Mouse (Mus musculus) erythroblast, embryonic 14.5 days (primary cell): ENCODE results near the gene Dnajb1. TPM values are rescaled to one million over a fixed set of nuclear protein-coding genes. Genes with fewer than 3 reads are reported as not detected.

Experiments
- H3K27me3 ChIP-seq: 2 replicates; pipeline ENCODE4 v1.6.1; 2012; ENCODE audit warnings: inconsistent platforms; ENCODE audit not compliant: control insufficient read depth
- H3K36me3 ChIP-seq: 2 replicates; pipeline ENCODE4 v1.6.1; 2012; ENCODE audit warnings: mild to moderate bottlenecking, inconsistent platforms; ENCODE audit not compliant: control insufficient read depth
- H3K4me1 ChIP-seq: 2 replicates; pipeline ENCODE4 v1.6.1; 2012; ENCODE audit warnings: inconsistent platforms; ENCODE audit not compliant: control insufficient read depth
- H3K4me3 ChIP-seq: replicated peaks from 2 replicates; pipeline ENCODE3; 2012; ENCODE audit warnings: moderate library complexity, mild to moderate bottlenecking, inconsistent platforms
- H3K9me3 ChIP-seq: 2 replicates; pipeline ENCODE4 v1.6.1; 2012; ENCODE audit warnings: low read length, inconsistent platforms, mixed read lengths; ENCODE audit not compliant: control insufficient read depth
- GATA1 ChIP-seq: IDR thresholded peaks from 2 replicates; pipeline ENCODE4 v1.6.1; 2012; ENCODE audit warnings: low read length, inconsistent platforms, mixed read lengths
- TAL1 ChIP-seq: IDR thresholded peaks from 3 replicates; pipeline ENCODE4 v1.6.1; 2012; ENCODE audit warnings: low read length, inconsistent platforms, mixed read lengths
- polyA plus RNA-seq: library from polyadenylated mRNA; stranded (reverse); fragments of >175 nt; gene quantifications from 2 replicates; pipeline ENCODE4 v1.2.3, GENCODE M21; 2012

Gene Dnajb1
- polyA plus RNA-seq, 1 experiment, result 20.5 TPM

- TF ChIP-seq GATA1 (no peak), TAL1 (no peak)
These were observed 31.7 kb downstream of the Dnajb1 start for GRCm38 (mm10) chr8:83639649-83640048.

GRCm38 (mm10) chr8:83647511-83647910, 39.5 kb downstream of the Dnajb1 start:
- H3K4me3 ChIP-seq, result no peak overlapping the region
- TF ChIP-seq GATA1 (no peak), TAL1 (no peak)

More at GRCm38 (mm10) chr8:83639649-83640048, 31.7 kb downstream of the Dnajb1 start:
- H3K4me1 ChIP-seq, result peaks cover 7% of the 10 kb centered on the region
- peaks cover 35% of the 10 kb centered on the region for H3K27me3 ChIP-seq
- no peak overlapping the region for H3K4me3 ChIP-seq
- no peaks in the 10 kb centered on the region for H3K36me3 ChIP-seq
- peaks cover 3% of the 10 kb centered on the region; the same call in 1 of the 2 replicates for H3K9me3 ChIP-seq

DNA sequence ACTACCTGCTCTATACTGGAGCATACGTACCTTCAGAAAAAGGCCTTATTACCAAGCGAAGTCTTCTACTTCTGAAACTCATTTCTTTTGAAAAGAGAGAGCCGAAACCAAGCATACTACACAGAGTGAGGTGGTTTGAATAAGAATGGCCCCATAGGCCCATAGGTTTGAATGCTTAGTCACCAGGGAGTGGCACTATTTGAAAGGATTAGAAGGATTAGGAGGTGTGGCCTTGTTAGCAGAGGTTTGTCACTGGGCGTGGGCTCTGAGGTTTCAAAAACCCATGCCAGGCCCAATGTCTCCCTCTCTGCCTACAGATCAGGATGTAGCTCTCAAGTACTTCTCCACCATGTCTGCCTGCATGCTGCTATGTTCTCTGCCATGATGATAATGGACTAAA, 40.0 kb downstream of the Dnajb1 start:
- Histone ChIP-seq H3K9me3 (peaks cover 21% of the 10 kb centered on the region), H3K4me3 (no peak overlapping the region), H3K36me3 (no peaks in the 10 kb centered on the region), H3K27me3 (peaks cover 16% of the 10 kb centered on the region), H3K4me1 (peaks cover 12% of the 10 kb centered on the region)
- no peak for TF ChIP-seq GATA1
- no peak for TF ChIP-seq TAL1

More at GRCm38 (mm10) chr8:83647511-83647910, 39.5 kb downstream of the Dnajb1 start:
- Histone ChIP-seq H3K27me3 (peaks cover 21% of the 10 kb centered on the region), H3K4me1 (peaks cover 8% of the 10 kb centered on the region), H3K36me3 (no peaks in the 10 kb centered on the region), H3K9me3 (peaks cover 21% of the 10 kb centered on the region)

DNA sequence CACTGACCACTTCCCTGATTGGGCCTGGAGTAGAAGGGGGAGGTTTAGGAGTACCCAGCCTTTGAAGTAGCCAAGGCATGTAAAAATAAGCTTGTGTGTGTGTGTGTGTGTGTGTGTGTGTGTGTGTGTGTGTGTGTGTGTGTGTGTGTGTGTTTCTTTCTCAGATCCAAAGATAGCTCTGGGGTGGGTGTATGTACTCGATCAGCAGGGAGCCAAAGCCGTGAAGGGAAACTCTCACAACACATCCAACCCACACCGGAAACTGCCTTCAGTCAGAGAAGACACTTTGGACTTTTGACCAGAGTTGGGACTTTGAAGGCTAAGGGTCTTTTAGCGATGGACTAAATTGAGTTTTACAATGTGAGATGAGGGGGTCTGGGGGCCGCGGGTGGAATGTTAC, 41.7 kb downstream of the Dnajb1 start:
- peaks cover 8% of the 10 kb centered on the region for H3K27me3 ChIP-seq

GRCm38 (mm10) chr8:83652030-83652743, 44.2 kb downstream of the Dnajb1 start, which contains the start of gene Gipc1:
Gipc1 (plus strand) TSS chr8:83652677.
- no peak for TF ChIP-seq TAL1
- no peak for TF ChIP-seq GATA1
- H3K4me1 ChIP-seq, result peaks cover 41% of the 10 kb centered on the region
- peak within 1 kb of the TSS; percentile 78 for H3K4me3 ChIP-seq
- H3K9me3 ChIP-seq, result peaks cover 21% of the 10 kb centered on the region
- peaks cover 21% of the 10 kb centered on the region for H3K36me3 ChIP-seq
- H3K27me3 ChIP-seq, result peaks cover 4% of the 10 kb centered on the region; the same call in 1 of the 2 replicates

More for the DNA sequence above, 41.7 kb downstream of the Dnajb1 start:
- Histone ChIP-seq H3K4me1 (peaks cover 27% of the 10 kb centered on the region), H3K36me3 (peaks cover 4% of the 10 kb centered on the region), H3K4me3 (no peak overlapping the region), H3K9me3 (peaks cover 21% of the 10 kb centered on the region)
- TF ChIP-seq GATA1 (no peak), TAL1 (no peak)

DNA sequence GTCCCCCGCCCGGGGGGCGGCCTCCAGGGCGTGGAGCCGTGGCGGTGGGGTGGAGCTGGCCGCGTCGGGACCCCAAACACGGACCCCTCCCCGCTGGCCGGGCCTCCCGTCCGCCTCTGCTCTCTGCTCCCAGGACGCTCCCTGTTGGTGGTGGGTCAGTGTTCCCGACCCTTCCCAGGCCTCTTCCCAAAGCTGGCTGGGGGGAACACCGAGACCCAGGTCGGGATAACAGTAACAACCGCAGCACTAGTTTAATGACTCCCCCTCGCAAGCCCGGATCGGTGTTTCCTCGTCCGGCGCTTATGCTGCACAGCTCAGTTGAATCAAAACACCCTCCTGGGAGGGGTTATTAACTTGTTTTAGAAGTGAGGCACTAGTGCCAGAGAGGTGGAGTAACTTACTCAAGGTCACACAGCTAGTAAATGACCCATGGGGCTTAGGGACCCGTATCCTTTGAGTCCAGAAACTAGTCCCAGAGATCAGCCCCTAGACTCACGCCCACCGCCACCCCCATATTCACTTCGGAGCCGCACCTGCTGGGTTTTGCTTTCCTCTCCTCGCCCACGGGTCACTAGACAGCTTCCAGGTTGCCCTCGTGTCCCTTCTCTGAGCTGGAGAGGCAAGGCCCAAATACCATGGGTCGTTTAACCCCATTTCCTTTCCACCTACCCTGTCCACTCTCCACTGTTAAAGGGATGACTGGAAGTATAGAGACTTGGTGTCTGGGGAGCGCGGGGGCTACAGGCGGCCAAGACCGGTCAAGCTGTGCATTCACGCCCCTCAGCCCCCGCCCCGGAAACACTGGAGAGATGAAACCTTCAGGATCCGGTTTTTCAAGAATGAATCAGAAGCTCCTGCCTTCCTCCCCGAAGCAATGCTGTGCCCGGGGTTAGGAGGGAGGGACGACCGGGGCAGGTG, 45.0 kb downstream of the Dnajb1 start:
- H3K27me3 ChIP-seq, result no peaks in the 10 kb centered on the region
- peaks cover 12% of the 10 kb centered on the region for H3K9me3 ChIP-seq
- TF ChIP-seq TAL1, result no peak
- TF ChIP-seq GATA1, result no peak
- H3K36me3 ChIP-seq, result peaks cover 22% of the 10 kb centered on the region
- peak overlapping the region; percentile 78 for H3K4me3 ChIP-seq
- H3K4me1 ChIP-seq, result peaks cover 45% of the 10 kb centered on the region

DNA sequence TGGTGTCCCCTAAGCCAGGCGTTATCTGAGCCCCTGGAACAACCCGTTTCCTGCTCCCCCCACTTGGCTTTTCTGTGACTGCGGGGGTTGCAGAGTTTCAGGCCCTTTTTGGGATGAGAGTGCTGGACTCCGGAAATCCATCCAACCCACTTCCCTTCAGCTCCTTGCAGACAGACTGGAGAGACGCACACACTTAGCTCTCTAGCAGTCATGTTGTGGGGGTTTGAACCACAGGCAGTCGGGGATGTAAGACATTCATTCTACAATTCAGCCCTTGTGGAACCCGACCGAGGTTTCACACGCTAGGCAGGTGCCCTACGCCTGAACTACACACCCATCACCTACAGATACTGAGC, 45.6 kb downstream of the Dnajb1 start:
- no peaks in the 10 kb centered on the region for H3K27me3 ChIP-seq
- no peak for TF ChIP-seq TAL1
- no peak for TF ChIP-seq GATA1
- H3K4me3 ChIP-seq, result peak overlapping the region; percentile 78
- peaks cover 45% of the 10 kb centered on the region for H3K4me1 ChIP-seq
- H3K36me3 ChIP-seq, result peaks cover 22% of the 10 kb centered on the region
- H3K9me3 ChIP-seq, result peaks cover 6% of the 10 kb centered on the region; the same call in 1 of the 2 replicates

- Histone ChIP-seq H3K36me3 (peaks cover 22% of the 10 kb centered on the region), H3K27me3 (no peaks in the 10 kb centered on the region), H3K9me3 (peaks cover 3% of the 10 kb centered on the region; the same call in 1 of the 2 replicates), H3K4me3 (no peak overlapping the region), H3K4me1 (peaks cover 45% of the 10 kb centered on the region)
- TF ChIP-seq TAL1 (no peak), GATA1 (no peak)
These were observed 46.7 kb downstream of the Dnajb1 start for GRCm38 (mm10) chr8:83654725-83655124.

GRCm38 (mm10) chr8:83656043-83656442, 48.0 kb downstream of the Dnajb1 start:
- Histone ChIP-seq H3K4me3 (no peak overlapping the region), H3K27me3 (no peaks in the 10 kb centered on the region), H3K9me3 (0 out of 2 replicates have a peak, but pooled peaks cover under 1% of the 10 kb centered on the region), H3K36me3 (peaks cover 25% of the 10 kb centered on the region), H3K4me1 (peaks cover 54% of the 10 kb centered on the region)
- TF ChIP-seq TAL1, result no peak
- no peak for TF ChIP-seq GATA1
